Mouse (Mus musculus): Measurements from ENCODE around the gene Hist2h2aa1.
"Not testable (repeated sequence)": the region's sequence is repeated elsewhere in the genome, so short reads cannot be mapped to it uniquely, and the experiment has no call there.

DNA sequence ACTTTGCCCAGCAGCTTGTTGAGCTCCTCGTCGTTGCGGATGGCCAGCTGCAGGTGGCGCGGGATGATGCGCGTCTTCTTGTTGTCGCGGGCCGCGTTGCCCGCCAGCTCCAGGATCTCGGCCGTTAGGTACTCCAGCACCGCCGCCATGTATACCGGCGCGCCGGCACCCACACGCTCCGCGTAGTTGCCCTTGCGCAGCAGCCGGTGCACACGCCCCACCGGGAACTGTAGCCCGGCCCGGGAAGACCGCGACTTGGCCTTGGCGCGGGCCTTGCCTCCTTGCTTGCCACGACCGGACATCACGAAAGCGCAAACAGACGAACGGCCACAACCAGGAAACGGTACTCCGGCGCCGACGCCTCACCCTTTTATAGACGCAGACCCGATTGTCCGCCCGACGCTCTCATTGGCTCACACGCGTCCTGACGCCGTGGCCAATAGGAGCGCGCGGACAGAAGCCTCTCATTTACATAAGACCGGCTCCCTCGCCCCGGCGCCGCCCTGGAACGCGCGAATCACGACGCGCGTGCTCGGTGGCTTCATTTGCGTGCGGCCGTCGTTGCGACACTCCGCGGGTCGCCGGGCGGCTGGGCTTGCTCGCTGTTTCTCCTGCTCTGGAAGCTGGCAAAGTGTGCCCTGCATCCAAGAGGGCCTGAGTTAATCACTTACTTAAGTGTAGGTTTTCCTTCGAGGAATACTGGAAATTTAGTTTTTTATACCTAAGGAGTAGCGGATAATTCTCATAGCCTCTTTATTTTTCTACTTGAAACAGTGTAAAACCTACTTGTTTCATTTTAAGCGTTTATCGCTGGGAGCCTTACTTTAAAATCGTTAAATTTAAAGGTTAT, 5.1 kb upstream of the Hist2h2aa1 start, which contains the start of gene Hist2h2aa2:
- peak; percentile 62 for TF ChIP-seq POLR2A (IDR thresholded peaks at IDR 0.05; ENCODE audit: insufficient read length, low read depth)
- TF ChIP-seq POLR2AphosphoS2 (IDR thresholded peaks at IDR 0.05; ENCODE audit: insufficient read length, low read depth) = peak; percentile 67
- not testable (repeated sequence) for TF ChIP-seq MAX (IDR thresholded peaks at IDR 0.05; ENCODE audit: low read depth); MYOD1 (IDR thresholded peaks at IDR 0.05; ENCODE audit: control insufficient read depth in 1 of 3, insufficient read length in 2 of 3, low read depth in 2 of 3); TCF12 (IDR thresholded peaks at IDR 0.05; ENCODE audit: insufficient read depth, poor library complexity, severe bottlenecking); E2F4 (IDR thresholded peaks at IDR 0.05; ENCODE audit: insufficient read depth); TCF3 (IDR thresholded peaks at IDR 0.05; ENCODE audit: insufficient read length, low read depth); USF1 (IDR thresholded peaks at IDR 0.05; ENCODE audit: low read depth); MYOG (IDR thresholded peaks at IDR 0.05; ENCODE audit: control insufficient read depth in 1 of 3, insufficient read depth in 1 of 3, insufficient read length in 2 of 3, low read depth in 2 of 3); SRF (IDR thresholded peaks at IDR 0.05; ENCODE audit: control insufficient read depth, insufficient read length, low read depth)

Measured in myocyte (in vitro differentiated cells).